Mouse (Mus musculus) heart, postnatal 0 days (tissue): ENCODE data around the gene Nanog.

Source experiments
- CTCF ChIP-seq: IDR thresholded peaks from 2 replicates; pipeline ENCODE4 v1.5.1; 2016; ENCODE audit warnings: antibody characterized with exemption, control low read depth, low read depth
- EP300 ChIP-seq: IDR thresholded peaks from 2 replicates; pipeline ENCODE4 v1.6.1; 2016; ENCODE audit warnings: antibody characterized with exemption, low read depth

GRCm38 (mm10) chr6:122762952-122763700 lies 55.8 kb downstream of the Nanog start:
- TF ChIP-seq CTCF = no peak
- TF ChIP-seq EP300 = no peak
